Mouse (Mus musculus): Measurements from ENCODE around the gene Kndc1. TPM values are rescaled to one million over a fixed set of nuclear protein-coding genes. Genes with fewer than 3 reads are reported as not detected.

Gene Kndc1
- polyA plus RNA-seq, 1 experiment = 5.4 TPM

DNA sequence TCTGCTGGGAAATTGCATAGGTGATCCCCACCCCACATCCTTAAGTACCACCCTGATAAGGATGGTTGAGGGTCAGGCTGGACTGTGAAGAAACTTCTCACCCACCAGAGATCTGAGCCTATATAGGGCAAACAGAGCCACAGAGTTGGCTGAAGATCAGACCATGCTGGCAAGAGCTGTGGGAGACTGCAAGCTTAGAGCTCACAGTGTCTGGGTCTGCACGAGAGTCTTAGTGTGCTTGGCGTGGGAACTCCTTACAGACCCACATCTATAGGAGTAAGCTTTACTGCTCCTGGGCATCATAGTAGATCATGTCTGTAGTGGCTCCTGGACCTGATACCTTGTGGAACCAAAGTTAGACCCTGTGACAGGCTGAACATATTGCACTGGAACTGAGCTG is 4.1 kb downstream of the Kndc1 start:
- Histone ChIP-seq H3K27me3 (ENCODE audit: control insufficient read depth, insufficient read depth, low read length, poor library complexity, severe bottlenecking) (no peaks in the 10 kb centered on the region), H3K27ac (ENCODE audit: insufficient read depth, low read length) (no peak overlapping the region), H3K4me3 (ENCODE audit: low read depth, low read length) (no peak overlapping the region), H3K9me3 (replicated peaks; ENCODE audit: control insufficient read depth, insufficient read depth, low read length, poor library complexity, severe bottlenecking) (no peaks in the 10 kb centered on the region), H3K4me1 (ENCODE audit: control insufficient read depth, insufficient read depth, low read length) (no peaks in the 10 kb centered on the region), H3K9ac (ENCODE audit: low read depth, poor library complexity, severe bottlenecking) (no peak overlapping the region), H3K36me3 (ENCODE audit: control insufficient read depth, insufficient read depth, low read length, poor library complexity, severe bottlenecking) (no peaks in the 10 kb centered on the region)
- TF ChIP-seq CTCF (IDR thresholded peaks at IDR 0.05; ENCODE audit: low read depth, low read length) (no peak), EP300 (IDR thresholded peaks at IDR 0.05; ENCODE audit: insufficient read depth, low read depth, low read length) (no peak), POLR2A (IDR thresholded peaks at IDR 0.05; ENCODE audit: insufficient read depth, low read length) (no peak)

GRCm38 (mm10) chr7:139899505-139899904 is 5.0 kb downstream of the Kndc1 start:
- no peaks in the 10 kb centered on the region for H3K36me3 ChIP-seq (ENCODE audit: control insufficient read depth, insufficient read depth, low read length, poor library complexity, severe bottlenecking)
- no peak overlapping the region for H3K4me3 ChIP-seq (ENCODE audit: low read depth, low read length)
- TF ChIP-seq EP300 (IDR thresholded peaks at IDR 0.05; ENCODE audit: insufficient read depth, low read depth, low read length) (no peak), CTCF (IDR thresholded peaks at IDR 0.05; ENCODE audit: low read depth, low read length) (no peak), POLR2A (IDR thresholded peaks at IDR 0.05; ENCODE audit: insufficient read depth, low read length) (no peak)
- no peaks in the 10 kb centered on the region for H3K9me3 ChIP-seq (replicated peaks; ENCODE audit: control insufficient read depth, insufficient read depth, low read length, poor library complexity, severe bottlenecking)
- H3K27me3 ChIP-seq (ENCODE audit: control insufficient read depth, insufficient read depth, low read length, poor library complexity, severe bottlenecking) = no peaks in the 10 kb centered on the region
- no peak overlapping the region for H3K9ac ChIP-seq (ENCODE audit: low read depth, poor library complexity, severe bottlenecking)
- no peaks in the 10 kb centered on the region for H3K4me1 ChIP-seq (ENCODE audit: control insufficient read depth, insufficient read depth, low read length)
- no peak overlapping the region for H3K27ac ChIP-seq (ENCODE audit: insufficient read depth, low read length)

- no peak for TF ChIP-seq POLR2A (IDR thresholded peaks at IDR 0.05; ENCODE audit: insufficient read depth, low read length)
- TF ChIP-seq EP300 (IDR thresholded peaks at IDR 0.05; ENCODE audit: insufficient read depth, low read depth, low read length) = no peak
- no peak for TF ChIP-seq CTCF (IDR thresholded peaks at IDR 0.05; ENCODE audit: low read depth, low read length)
- no peaks in the 10 kb centered on the region for H3K4me1 ChIP-seq (ENCODE audit: control insufficient read depth, insufficient read depth, low read length)
- H3K9ac ChIP-seq (ENCODE audit: low read depth, poor library complexity, severe bottlenecking) = no peak overlapping the region
- no peak overlapping the region for H3K27ac ChIP-seq (ENCODE audit: insufficient read depth, low read length)
- H3K27me3 ChIP-seq (ENCODE audit: control insufficient read depth, insufficient read depth, low read length, poor library complexity, severe bottlenecking) = no peaks in the 10 kb centered on the region
- no peaks in the 10 kb centered on the region for H3K9me3 ChIP-seq (replicated peaks; ENCODE audit: control insufficient read depth, insufficient read depth, low read length, poor library complexity, severe bottlenecking)
- H3K4me3 ChIP-seq (ENCODE audit: low read depth, low read length) = no peak overlapping the region
- no peaks in the 10 kb centered on the region for H3K36me3 ChIP-seq (ENCODE audit: control insufficient read depth, insufficient read depth, low read length, poor library complexity, severe bottlenecking)
These were observed 6.0 kb downstream of the Kndc1 start for GRCm38 (mm10) chr7:139900456-139900855.

DNA sequence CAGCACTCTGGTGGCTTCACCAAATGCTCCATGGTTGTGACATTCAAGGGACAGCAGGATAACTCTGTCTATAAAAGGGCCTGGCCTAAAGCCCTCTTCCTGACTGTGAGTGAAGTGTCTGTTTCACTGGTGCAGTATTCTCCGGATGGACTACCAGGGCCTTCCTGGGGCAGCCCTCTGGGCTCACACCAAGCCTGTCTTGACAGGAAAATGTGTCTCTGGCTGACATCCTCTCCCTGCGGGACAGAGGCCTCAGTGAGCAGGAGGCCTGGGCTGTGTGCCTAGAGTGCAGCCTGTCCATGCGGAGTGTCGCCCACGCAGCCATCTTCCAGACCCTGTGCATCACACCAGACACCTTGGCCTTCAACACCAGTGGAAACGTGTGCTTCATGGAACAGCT is 6.4 kb downstream of the Kndc1 start:
- Histone ChIP-seq H3K9ac (ENCODE audit: low read depth, poor library complexity, severe bottlenecking) (no peak overlapping the region), H3K4me1 (ENCODE audit: control insufficient read depth, insufficient read depth, low read length) (no peaks in the 10 kb centered on the region), H3K9me3 (replicated peaks; ENCODE audit: control insufficient read depth, insufficient read depth, low read length, poor library complexity, severe bottlenecking) (no peaks in the 10 kb centered on the region), H3K36me3 (ENCODE audit: control insufficient read depth, insufficient read depth, low read length, poor library complexity, severe bottlenecking) (no peaks in the 10 kb centered on the region), H3K27me3 (ENCODE audit: control insufficient read depth, insufficient read depth, low read length, poor library complexity, severe bottlenecking) (no peaks in the 10 kb centered on the region), H3K27ac (ENCODE audit: insufficient read depth, low read length) (no peak overlapping the region), H3K4me3 (ENCODE audit: low read depth, low read length) (no peak overlapping the region)
- TF ChIP-seq EP300 (IDR thresholded peaks at IDR 0.05; ENCODE audit: insufficient read depth, low read depth, low read length) (no peak), POLR2A (IDR thresholded peaks at IDR 0.05; ENCODE audit: insufficient read depth, low read length) (no peak), CTCF (IDR thresholded peaks at IDR 0.05; ENCODE audit: low read depth, low read length) (no peak)

DNA sequence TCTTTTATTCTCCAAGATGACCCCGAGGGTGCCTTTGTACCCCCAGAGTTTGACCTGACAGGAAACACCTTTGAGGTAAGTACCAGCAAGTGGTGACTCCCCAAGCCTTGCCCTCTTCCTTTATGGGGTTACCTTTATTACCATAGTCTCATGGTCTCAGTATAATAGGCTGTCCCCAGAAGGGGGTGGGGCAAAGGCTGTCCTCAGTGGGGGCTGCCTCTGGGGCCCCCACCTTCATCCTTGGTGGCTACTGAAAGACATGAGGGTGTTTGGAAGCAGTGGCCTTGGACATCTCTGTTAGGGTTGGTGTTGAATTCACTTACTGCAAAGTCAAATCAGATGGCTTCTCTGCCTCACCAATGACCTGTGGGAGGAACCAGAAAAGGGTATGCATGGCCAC is 7.5 kb downstream of the Kndc1 start:
- no peaks in the 10 kb centered on the region for H3K9me3 ChIP-seq (replicated peaks; ENCODE audit: control insufficient read depth, insufficient read depth, low read length, poor library complexity, severe bottlenecking)
- no peak overlapping the region for H3K9ac ChIP-seq (ENCODE audit: low read depth, poor library complexity, severe bottlenecking)
- no peak for TF ChIP-seq CTCF (IDR thresholded peaks at IDR 0.05; ENCODE audit: low read depth, low read length)
- no peak for TF ChIP-seq EP300 (IDR thresholded peaks at IDR 0.05; ENCODE audit: insufficient read depth, low read depth, low read length)
- TF ChIP-seq POLR2A (IDR thresholded peaks at IDR 0.05; ENCODE audit: insufficient read depth, low read length) = no peak
- H3K4me3 ChIP-seq (ENCODE audit: low read depth, low read length) = no peak overlapping the region
- no peaks in the 10 kb centered on the region for H3K4me1 ChIP-seq (ENCODE audit: control insufficient read depth, insufficient read depth, low read length)
- H3K27ac ChIP-seq (ENCODE audit: insufficient read depth, low read length) = no peak overlapping the region
- no peaks in the 10 kb centered on the region for H3K27me3 ChIP-seq (ENCODE audit: control insufficient read depth, insufficient read depth, low read length, poor library complexity, severe bottlenecking)
- no peaks in the 10 kb centered on the region for H3K36me3 ChIP-seq (ENCODE audit: control insufficient read depth, insufficient read depth, low read length, poor library complexity, severe bottlenecking)

DNA sequence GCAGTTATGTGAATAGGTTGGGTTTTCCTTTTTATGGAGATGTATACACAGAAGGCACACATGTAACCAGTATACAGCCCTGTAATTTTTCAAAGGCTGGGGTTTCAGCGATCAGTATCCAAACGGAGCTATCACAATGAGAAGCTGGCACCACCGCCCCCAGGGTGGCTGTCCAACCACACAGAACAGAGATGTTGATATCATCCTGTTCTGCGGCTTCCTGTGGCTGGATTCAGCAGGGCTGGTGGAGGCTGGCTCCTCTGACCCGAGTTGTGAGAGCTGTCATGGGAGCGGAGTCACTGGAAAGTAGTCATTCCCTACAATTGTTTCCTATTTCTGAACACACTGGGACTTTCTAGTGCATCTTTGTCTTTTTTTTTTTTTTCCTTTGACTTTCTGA is 10.8 kb downstream of the Kndc1 start:
- H3K36me3 ChIP-seq (ENCODE audit: control insufficient read depth, insufficient read depth, low read length, poor library complexity, severe bottlenecking) = no peaks in the 10 kb centered on the region
- no peaks in the 10 kb centered on the region for H3K4me1 ChIP-seq (ENCODE audit: control insufficient read depth, insufficient read depth, low read length)
- no peaks in the 10 kb centered on the region for H3K27me3 ChIP-seq (ENCODE audit: control insufficient read depth, insufficient read depth, low read length, poor library complexity, severe bottlenecking)
- no peak overlapping the region for H3K27ac ChIP-seq (ENCODE audit: insufficient read depth, low read length)
- H3K4me3 ChIP-seq (ENCODE audit: low read depth, low read length) = no peak overlapping the region
- no peak for TF ChIP-seq EP300 (IDR thresholded peaks at IDR 0.05; ENCODE audit: insufficient read depth, low read depth, low read length)
- no peak for TF ChIP-seq POLR2A (IDR thresholded peaks at IDR 0.05; ENCODE audit: insufficient read depth, low read length)
- TF ChIP-seq CTCF (IDR thresholded peaks at IDR 0.05; ENCODE audit: low read depth, low read length) = no peak
- H3K9ac ChIP-seq (ENCODE audit: low read depth, poor library complexity, severe bottlenecking) = no peak overlapping the region
- no peaks in the 10 kb centered on the region for H3K9me3 ChIP-seq (replicated peaks; ENCODE audit: control insufficient read depth, insufficient read depth, low read length, poor library complexity, severe bottlenecking)

Measured in ES-Bruce4 (cell line).